Mouse (Mus musculus): Measurements from ENCODE around the gene Pacsin3.
"Not testable (repeated sequence)": the region's sequence is repeated elsewhere in the genome, so short reads cannot be mapped to it uniquely, and the experiment has no call there.

Gene Pacsin3

GRCm38 (mm10) chr2:91255661-91256150, at the start of gene Pacsin3:
Gene Pacsin3, plus strand, starts transcription at chr2:91255954.
- peak; percentile 68 for DNase-seq

- no peak for DNase-seq
Observed at GRCm38 (mm10) chr2:91206254-91206775, 49.4 kb upstream of the Pacsin3 start.

GRCm38 (mm10) chr2:91213311-91213710, 42.4 kb upstream of the Pacsin3 start:
- no peak for DNase-seq

DNA sequence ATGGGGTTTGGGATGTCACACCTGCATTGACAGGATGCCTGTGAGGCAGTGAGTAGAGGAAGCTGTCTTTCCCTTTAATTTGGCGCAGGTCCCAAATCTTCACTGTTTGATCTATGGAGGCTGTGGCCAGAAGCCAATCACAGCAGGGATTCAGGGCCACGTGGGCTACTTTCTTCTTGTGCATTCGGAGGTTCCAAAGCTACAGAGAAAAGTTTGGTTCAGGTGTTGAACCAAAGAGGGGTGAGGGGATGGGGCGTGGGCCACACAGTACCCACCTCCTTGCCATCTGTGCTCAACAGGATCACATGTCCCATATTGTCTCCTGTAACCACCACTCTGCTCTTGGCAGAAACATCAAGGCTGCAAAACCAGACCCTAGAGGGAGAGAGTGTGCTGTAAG, 38.7 kb upstream of the Pacsin3 start:
- DNase-seq, result no peak

- DNase-seq, result no peak
Observed at GRCm38 (mm10) chr2:91220501-91220900, 35.3 kb upstream of the Pacsin3 start.

GRCm38 (mm10) chr2:91223614-91224013, 32.1 kb upstream of the Pacsin3 start:
- DNase-seq, result no peak

- DNase-seq, result no peak
Observed at GRCm38 (mm10) chr2:91229735-91230134, 26.0 kb upstream of the Pacsin3 start.

DNA sequence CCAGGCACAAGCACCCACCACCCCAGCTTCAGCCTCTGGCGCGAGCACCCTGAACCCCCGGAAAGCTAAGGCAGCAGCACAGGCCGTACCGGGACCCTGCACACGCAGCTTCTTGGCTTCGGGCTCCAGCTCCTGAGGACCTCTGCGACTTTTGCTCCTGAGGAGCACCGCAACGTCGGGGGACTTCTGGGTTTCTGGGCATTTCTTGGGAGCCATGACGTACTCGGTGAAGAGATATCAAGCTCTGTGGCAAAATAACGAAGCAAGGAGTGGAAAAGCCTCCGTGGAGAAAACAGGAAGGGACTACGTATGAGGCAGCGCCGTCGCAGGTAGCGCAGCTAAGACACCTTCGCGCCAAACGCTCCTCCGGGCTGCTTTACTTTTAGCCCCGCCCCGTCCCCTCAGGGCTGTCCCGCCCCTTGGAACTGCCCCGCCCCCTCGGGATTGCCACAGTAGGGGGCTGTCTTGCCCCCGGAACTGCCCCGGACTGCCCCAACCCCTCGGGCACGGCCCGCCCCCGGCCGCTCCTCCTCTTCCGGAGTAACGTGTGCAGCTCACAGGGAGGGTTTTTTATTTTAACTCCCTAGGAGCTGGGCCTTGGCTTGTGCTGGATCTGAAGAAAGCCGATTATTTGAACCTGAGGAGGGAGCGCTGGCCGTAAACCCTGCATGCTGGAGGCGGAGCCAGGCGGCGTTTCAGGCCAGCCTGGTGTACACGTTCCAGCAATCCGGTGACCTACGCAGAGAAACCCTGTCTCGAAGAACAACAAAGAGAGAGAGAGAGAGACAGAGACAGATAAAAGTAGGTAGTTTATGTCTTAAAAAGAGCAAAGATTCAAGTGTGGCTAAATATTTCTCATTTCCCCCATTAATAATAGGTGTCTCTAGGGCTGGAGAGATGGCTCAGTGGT, 18.9 kb upstream of the Pacsin3 start, which contains the start of gene Ddb2:
Ddb2 (minus strand) TSS at position 382 of the 910 bp plus-strand sequence.
- peak; percentile 97 for DNase-seq

DNA sequence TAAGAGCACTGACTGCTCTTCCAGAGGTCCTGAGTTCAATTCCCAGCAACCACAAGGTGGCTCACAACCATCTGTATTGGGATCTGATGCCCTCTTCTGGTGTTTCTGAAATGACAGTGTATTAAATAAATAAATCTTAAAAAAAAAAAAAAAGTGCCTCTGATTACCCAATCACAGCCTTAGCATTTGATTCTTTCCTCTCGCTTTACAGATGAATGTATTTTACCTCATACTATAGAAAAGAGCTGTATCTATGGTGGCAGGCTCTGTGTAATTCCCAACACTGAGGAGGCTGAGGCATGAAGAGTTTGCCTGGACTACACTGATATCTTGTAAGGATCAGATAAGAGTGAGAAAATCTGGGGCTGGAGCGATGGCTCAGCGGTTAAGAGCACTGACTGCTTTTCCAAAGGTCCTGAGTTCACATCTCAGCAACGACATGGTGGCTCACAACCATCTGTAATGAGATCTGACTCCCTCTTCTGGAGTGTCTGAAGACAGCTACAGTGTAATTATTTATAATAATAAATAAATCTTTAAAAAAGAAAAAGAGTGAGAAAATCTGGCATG, 18.2 kb upstream of the Pacsin3 start:
- not testable (repeated sequence) for DNase-seq

- DNase-seq, result no peak
Observed at GRCm38 (mm10) chr2:91242547-91242946, 13.2 kb upstream of the Pacsin3 start.

DNA sequence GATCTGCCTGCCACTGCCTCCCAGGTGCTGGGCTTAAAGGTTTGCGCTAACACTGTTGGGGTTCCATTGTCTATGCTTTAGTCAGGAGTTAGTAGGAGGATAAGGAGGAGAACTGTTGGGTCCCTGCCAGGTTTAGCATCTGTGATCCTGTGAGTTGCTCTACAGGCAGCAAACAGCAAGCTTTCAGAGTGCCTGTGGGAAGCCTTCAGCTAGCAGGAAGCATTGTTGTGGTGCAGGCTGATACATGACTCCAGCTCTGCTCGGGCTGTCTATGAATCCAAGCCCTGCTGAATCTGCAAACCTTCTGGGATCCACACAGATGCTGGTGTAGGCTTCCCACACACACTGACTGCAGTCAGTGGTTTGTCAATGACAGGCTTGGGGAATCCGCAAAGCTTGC, 12.3 kb upstream of the Pacsin3 start:
- no peak for DNase-seq

- DNase-seq, result no peak
Observed at GRCm38 (mm10) chr2:91244557-91245228, 11.1 kb upstream of the Pacsin3 start.

- no peak for DNase-seq
Observed at GRCm38 (mm10) chr2:91248366-91248765, 7.4 kb upstream of the Pacsin3 start.

- DNase-seq, result no peak
Observed at GRCm38 (mm10) chr2:91252001-91252400, 3.8 kb upstream of the Pacsin3 start.

DNA sequence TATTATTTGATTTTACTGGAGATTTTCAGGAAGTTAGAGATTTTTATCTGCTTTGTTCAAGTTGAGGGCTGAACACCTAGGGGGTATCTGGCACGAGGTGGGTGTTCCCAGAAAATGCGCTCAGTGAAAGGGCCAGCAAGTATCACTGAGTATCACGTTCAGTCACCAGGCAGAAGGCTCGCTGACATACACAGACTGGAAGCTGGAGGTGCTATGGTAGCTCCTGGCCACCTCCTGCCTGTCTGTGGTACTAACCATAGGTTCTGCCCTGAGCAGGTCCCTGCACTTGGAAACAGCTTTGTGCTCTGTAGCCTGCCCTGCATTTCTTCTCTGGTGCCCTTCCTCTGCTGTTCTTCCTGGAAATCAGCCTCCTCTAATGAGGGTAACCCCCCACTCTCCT, 3.2 kb upstream of the Pacsin3 start:
- DNase-seq, result no peak

DNA sequence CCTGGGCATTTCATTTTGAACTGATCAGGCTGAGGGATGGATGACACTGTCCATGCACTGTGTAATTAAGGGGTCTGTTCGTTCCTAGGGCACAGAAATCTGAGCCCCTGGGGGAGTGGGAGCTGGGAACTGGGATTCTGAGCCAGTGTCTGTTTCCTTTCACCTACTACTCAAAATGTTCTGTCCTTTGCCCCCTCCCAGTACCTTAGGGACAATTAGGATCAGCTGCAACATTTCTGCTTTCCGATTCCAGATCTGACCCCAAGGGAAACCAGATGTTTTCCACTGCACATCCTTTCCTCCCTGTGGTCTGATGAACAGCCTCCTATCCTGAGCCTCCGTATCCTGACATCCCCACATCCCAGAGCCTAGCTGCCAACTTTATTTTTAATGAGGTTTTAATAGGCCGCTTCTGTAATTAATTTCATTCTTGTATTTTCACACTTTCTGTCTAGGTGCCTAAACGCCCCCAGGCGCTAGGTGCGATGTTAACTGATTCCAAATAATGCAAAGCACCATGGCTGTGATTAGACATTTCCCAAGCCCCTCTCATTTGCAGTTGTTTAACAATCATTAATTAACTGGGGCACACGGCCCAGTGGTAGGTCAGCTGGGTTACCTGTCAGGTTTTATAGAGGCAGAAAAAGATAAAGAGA, 901 bp upstream of the Pacsin3 start:
- DNase-seq, result peak; percentile 28

GRCm38 (mm10) chr2:91256256-91257125, 737 bp downstream of the Pacsin3 start:
- peak; percentile 69 for DNase-seq

GRCm38 (mm10) chr2:91257126-91257980, 1.6 kb downstream of the Pacsin3 start:
- DNase-seq, result peak; percentile 79

DNA sequence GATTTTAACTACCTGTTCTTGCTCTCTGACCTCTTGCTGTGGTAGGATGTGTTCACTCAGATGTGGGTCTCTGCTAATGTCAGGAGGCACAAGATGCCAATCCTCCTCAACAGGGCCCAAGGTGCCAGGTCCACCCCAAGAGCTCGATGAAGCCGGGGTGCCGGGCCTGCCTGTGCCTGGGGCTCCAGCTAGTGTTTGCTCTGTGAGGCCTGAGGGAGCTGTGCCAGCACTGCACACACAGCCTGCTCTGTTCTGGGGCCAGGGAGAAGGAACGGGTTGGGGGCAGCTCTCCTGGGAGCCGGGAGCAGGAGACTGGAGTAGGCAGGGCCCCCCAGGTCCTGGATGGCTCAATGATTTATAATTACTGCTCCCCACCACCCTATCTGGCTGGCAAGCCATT, 2.3 kb downstream of the Pacsin3 start:
- no peak for DNase-seq

DNA sequence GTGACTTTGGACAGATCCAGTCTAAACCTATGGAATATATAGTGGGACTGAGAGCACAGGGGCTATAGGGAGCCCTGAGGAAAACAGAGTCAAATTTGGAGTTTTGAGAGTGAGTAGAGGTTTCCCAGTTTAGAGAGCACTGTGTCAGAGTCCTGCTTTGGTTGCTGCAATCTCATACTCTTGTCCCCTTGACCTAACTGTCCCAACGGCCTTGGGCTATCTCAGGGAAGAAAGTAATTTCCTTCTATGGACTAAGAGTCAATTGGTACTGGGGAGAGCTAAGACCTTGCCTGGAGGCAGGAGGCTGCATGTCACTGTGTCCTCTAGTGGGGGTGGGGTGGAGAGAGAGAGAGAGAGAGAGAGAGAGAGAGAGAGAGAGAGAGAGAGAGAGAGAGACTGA, 3.1 kb downstream of the Pacsin3 start:
- DNase-seq, result no peak

- DNase-seq, result no peak
Observed at GRCm38 (mm10) chr2:91259493-91259892, 3.7 kb downstream of the Pacsin3 start.

Data from embryo, embryonic 11 days (tissue).